Mouse (Mus musculus): ENCODE results near the gene Bzw2. TPM values are rescaled to one million over a fixed set of nuclear protein-coding genes. Genes with fewer than 3 reads are reported as not detected.

The Bzw2 gene
- polyA plus RNA-seq, 1 experiment from 2014 or later: 177 TPM

- Histone ChIP-seq H3K36me3 (peaks cover 50% of the 10 kb centered on the region), H3K9me3 (replicated peaks) (no peaks in the 10 kb centered on the region), H3K27ac (replicated peaks) (no peak overlapping the region), H3K27me3 (no peaks in the 10 kb centered on the region), H3K4me3 (replicated peaks) (no peak overlapping the region), H3K9ac (no peak overlapping the region), H3K4me2 (replicated peaks) (no peak overlapping the region), H3K4me1 (no peaks in the 10 kb centered on the region)
- ATAC-seq (ENCODE audit: insufficient number of reproducible peaks, low FRiP score, low TSS enrichment, low read depth): no peak
- 57% methylated on average over 4 of the region's 4 CpGs for WGBS
These were observed 54.3 kb downstream of the Bzw2 start for GRCm38 (mm10) chr12:36103592-36103910.

DNA sequence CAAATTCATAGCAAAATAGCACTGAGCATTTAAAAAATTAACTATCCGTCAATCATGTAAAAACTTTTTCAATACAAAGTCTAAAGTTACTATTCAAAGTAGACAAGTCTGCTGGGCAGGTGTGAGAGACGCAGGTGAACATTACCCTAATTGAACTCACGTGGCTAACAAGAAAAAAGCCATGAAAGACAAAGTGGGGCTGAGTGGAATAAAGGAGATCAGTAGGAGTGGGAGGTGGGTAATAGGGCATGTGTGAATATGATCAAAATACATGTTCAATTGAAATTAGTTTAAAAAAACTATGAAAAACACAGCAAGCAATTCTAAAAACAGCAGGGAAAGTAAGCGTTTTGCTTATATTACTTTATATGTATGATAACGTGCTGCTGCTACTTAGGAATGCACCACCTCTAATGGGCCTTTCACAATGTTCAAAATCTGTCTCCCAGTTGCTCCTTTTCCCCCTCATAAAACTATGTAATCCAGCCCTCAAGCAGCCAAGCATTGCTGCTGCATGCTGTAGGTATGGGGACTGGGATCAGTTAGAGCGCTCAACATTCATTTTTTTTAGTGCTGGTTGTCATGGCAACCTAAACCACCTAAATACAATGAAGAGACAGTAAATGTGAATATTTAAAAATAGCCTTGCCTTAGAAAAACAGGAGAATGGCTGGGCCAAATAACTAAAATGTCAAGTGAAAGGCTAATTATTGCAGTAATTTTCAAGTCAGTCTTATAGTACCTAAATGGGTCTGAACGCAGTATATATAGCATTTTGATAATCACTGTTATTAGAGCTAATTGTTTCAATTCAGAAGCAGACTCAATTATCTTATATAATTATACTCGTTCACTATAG lies 54.9 kb downstream of the Bzw2 start:
- 65% methylated on average over 8 of the region's 8 CpGs for WGBS
- no peak; the same call in 1 of the 2 replicates for ATAC-seq (ENCODE audit: insufficient number of reproducible peaks, low FRiP score, low TSS enrichment, low read depth)

GRCm38 (mm10) chr12:36095371-36095880 lies 62.5 kb downstream of the Bzw2 start:
- no peaks in the 10 kb centered on the region for H3K9me3 ChIP-seq (replicated peaks)
- no peak overlapping the region for H3K27ac ChIP-seq (replicated peaks)
- no peak overlapping the region for H3K4me3 ChIP-seq (replicated peaks)
- no peak for ATAC-seq (ENCODE audit: insufficient number of reproducible peaks, low FRiP score, low TSS enrichment, low read depth)
- H3K27me3 ChIP-seq: no peaks in the 10 kb centered on the region
- no peak overlapping the region for H3K4me2 ChIP-seq (replicated peaks)
- H3K4me1 ChIP-seq: no peaks in the 10 kb centered on the region
- 67% methylated on average over 7 of the region's 7 CpGs for WGBS
- H3K36me3 ChIP-seq: peaks cover 42% of the 10 kb centered on the region
- H3K9ac ChIP-seq: no peak overlapping the region

More for the DNA sequence above, 54.9 kb downstream of the Bzw2 start:
- Histone ChIP-seq H3K4me2 (replicated peaks) (no peak overlapping the region), H3K27me3 (no peaks in the 10 kb centered on the region), H3K4me3 (replicated peaks) (no peak overlapping the region), H3K9me3 (replicated peaks) (no peaks in the 10 kb centered on the region), H3K4me1 (no peaks in the 10 kb centered on the region), H3K36me3 (peaks cover 50% of the 10 kb centered on the region), H3K9ac (no peak overlapping the region), H3K27ac (replicated peaks) (no peak overlapping the region)

- Histone ChIP-seq H3K4me1 (no peaks in the 10 kb centered on the region), H3K36me3 (peaks cover 32% of the 10 kb centered on the region), H3K27me3 (no peaks in the 10 kb centered on the region), H3K9ac (no peak overlapping the region), H3K4me2 (replicated peaks) (no peak overlapping the region), H3K9me3 (replicated peaks) (no peaks in the 10 kb centered on the region), H3K27ac (replicated peaks) (no peak overlapping the region), H3K4me3 (replicated peaks) (no peak overlapping the region)
- WGBS: 74% methylated on average over 8 of the region's 8 CpGs
- ATAC-seq (ENCODE audit: insufficient number of reproducible peaks, low FRiP score, low TSS enrichment, low read depth): no peak
These were observed 64.7 kb downstream of the Bzw2 start for GRCm38 (mm10) chr12:36093081-36093670.

DNA sequence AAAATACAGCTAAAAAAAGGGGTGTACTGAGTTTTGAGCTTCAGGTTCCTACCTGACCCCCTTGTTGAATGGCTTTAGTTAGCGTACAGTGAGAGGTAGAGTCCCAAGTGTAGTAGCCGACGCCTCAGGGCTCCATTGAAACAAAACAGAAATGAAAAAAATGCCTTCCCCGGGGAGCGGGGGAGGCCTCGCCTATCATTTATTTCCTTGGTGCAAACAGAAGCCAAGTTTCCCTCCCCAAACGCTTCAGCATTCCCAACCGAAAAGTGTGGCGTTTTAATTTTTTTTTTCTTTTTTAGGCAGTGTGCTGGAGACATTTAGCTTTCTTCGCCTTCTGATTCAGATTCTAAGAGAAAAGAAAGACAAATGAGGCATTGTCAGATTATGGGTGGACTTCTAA lies 65.9 kb downstream of the Bzw2 start:
- WGBS: 94% methylated on average over 10 of the region's 10 CpGs
- Histone ChIP-seq H3K4me2 (replicated peaks) (no peak overlapping the region), H3K9me3 (replicated peaks) (no peaks in the 10 kb centered on the region), H3K27me3 (no peaks in the 10 kb centered on the region), H3K36me3 (peaks cover 28% of the 10 kb centered on the region), H3K27ac (replicated peaks) (no peak overlapping the region), H3K4me3 (replicated peaks) (no peak overlapping the region), H3K4me1 (no peaks in the 10 kb centered on the region), H3K9ac (no peak overlapping the region)
- no peak for ATAC-seq (ENCODE audit: insufficient number of reproducible peaks, low FRiP score, low TSS enrichment, low read depth)

- no peak for ATAC-seq (ENCODE audit: insufficient number of reproducible peaks, low FRiP score, low TSS enrichment, low read depth)
- Histone ChIP-seq H3K27ac (replicated peaks) (no peak overlapping the region), H3K4me1 (no peaks in the 10 kb centered on the region), H3K36me3 (peaks cover 22% of the 10 kb centered on the region), H3K4me3 (replicated peaks) (no peak overlapping the region), H3K4me2 (replicated peaks) (no peak overlapping the region), H3K27me3 (no peaks in the 10 kb centered on the region), H3K9me3 (replicated peaks) (no peaks in the 10 kb centered on the region), H3K9ac (no peak overlapping the region)
- 52% methylated on average over 6 of the region's 6 CpGs for WGBS
These were observed 68.7 kb downstream of the Bzw2 start for GRCm38 (mm10) chr12:36089221-36089620.

GRCm38 (mm10) chr12:36088804-36089203 lies 69.1 kb downstream of the Bzw2 start:
- no peaks in the 10 kb centered on the region for H3K4me1 ChIP-seq
- ATAC-seq (ENCODE audit: insufficient number of reproducible peaks, low FRiP score, low TSS enrichment, low read depth): no peak; the same call in 1 of the 2 replicates
- H3K4me3 ChIP-seq (replicated peaks): no peak overlapping the region
- no peak overlapping the region for H3K4me2 ChIP-seq (replicated peaks)
- H3K36me3 ChIP-seq: peaks cover 22% of the 10 kb centered on the region
- H3K9me3 ChIP-seq (replicated peaks): no peaks in the 10 kb centered on the region
- 96% methylated on average over 1 of the region's 1 CpGs for WGBS
- no peaks in the 10 kb centered on the region for H3K27me3 ChIP-seq
- H3K9ac ChIP-seq: no peak overlapping the region
- no peak overlapping the region for H3K27ac ChIP-seq (replicated peaks)

- Histone ChIP-seq H3K9me3 (replicated peaks) (no peaks in the 10 kb centered on the region), H3K27me3 (no peaks in the 10 kb centered on the region), H3K4me2 (replicated peaks) (no peak overlapping the region), H3K9ac (no peak overlapping the region), H3K4me3 (replicated peaks) (no peak overlapping the region), H3K27ac (replicated peaks) (no peak overlapping the region), H3K36me3 (no peaks in the 10 kb centered on the region), H3K4me1 (no peaks in the 10 kb centered on the region)
- ATAC-seq (ENCODE audit: insufficient number of reproducible peaks, low FRiP score, low TSS enrichment, low read depth): no peak
- WGBS: 88% methylated on average over 2 of the region's 2 CpGs
These were observed 72.5 kb downstream of the Bzw2 start for GRCm38 (mm10) chr12:36085380-36085779.

- no peak overlapping the region for H3K4me2 ChIP-seq (replicated peaks)
- H3K9ac ChIP-seq: no peak overlapping the region
- H3K9me3 ChIP-seq (replicated peaks): no peaks in the 10 kb centered on the region
- 67% methylated on average over 4 of the region's 4 CpGs for WGBS
- H3K27ac ChIP-seq (replicated peaks): no peak overlapping the region
- ATAC-seq (ENCODE audit: insufficient number of reproducible peaks, low FRiP score, low TSS enrichment, low read depth): no peak
- no peaks in the 10 kb centered on the region for H3K36me3 ChIP-seq
- no peaks in the 10 kb centered on the region for H3K27me3 ChIP-seq
- no peak overlapping the region for H3K4me3 ChIP-seq (replicated peaks)
- H3K4me1 ChIP-seq: no peaks in the 10 kb centered on the region
These were observed 79.6 kb downstream of the Bzw2 start for GRCm38 (mm10) chr12:36078101-36078899.

GRCm38 (mm10) chr12:36072860-36073259 lies 85.0 kb downstream of the Bzw2 start:
- no peaks in the 10 kb centered on the region for H3K36me3 ChIP-seq
- H3K4me3 ChIP-seq (replicated peaks): no peak overlapping the region
- H3K27ac ChIP-seq (replicated peaks): no peak overlapping the region
- H3K4me1 ChIP-seq: no peaks in the 10 kb centered on the region
- ATAC-seq (ENCODE audit: insufficient number of reproducible peaks, low FRiP score, low TSS enrichment, low read depth): no peak
- WGBS: 37% methylated on average over 5 of the region's 5 CpGs
- H3K4me2 ChIP-seq (replicated peaks): no peak overlapping the region
- no peaks in the 10 kb centered on the region for H3K27me3 ChIP-seq
- no peaks in the 10 kb centered on the region for H3K9me3 ChIP-seq (replicated peaks)
- H3K9ac ChIP-seq: no peak overlapping the region

DNA sequence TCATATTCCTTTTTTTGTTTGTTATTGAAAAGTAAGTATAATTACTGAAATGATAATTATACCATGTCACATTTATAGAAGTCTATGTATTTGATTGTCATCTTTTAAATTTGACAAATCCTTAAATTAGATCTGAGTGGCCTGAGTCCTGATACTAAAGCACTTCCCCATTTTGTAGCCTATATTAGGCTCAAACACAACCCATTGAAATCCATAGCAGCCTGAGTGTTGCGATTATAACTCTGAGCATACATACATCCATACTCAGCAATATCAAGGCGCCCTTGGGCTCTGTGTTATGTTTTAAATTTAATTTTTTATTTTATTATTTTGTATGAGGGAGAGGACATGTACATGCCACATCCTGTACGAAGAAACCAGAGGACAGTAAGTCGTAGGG lies 87.6 kb downstream of the Bzw2 start:
- Histone ChIP-seq H3K4me1 (no peaks in the 10 kb centered on the region), H3K27me3 (no peaks in the 10 kb centered on the region), H3K9me3 (replicated peaks) (no peaks in the 10 kb centered on the region), H3K4me2 (replicated peaks) (no peak overlapping the region), H3K27ac (replicated peaks) (no peak overlapping the region), H3K4me3 (replicated peaks) (no peak overlapping the region), H3K9ac (no peak overlapping the region), H3K36me3 (no peaks in the 10 kb centered on the region)
- ATAC-seq (ENCODE audit: insufficient number of reproducible peaks, low FRiP score, low TSS enrichment, low read depth): no peak
- 86% methylated on average over 4 of the region's 4 CpGs for WGBS
